Mouse (Mus musculus): Measurements from ENCODE around the gene Nup107. TPM values are rescaled to one million over a fixed set of nuclear protein-coding genes. Genes with fewer than 3 reads are reported as not detected.

Nup107 gene
- polyA plus RNA-seq, 1 experiment from 2014 or later = 87.5 TPM

DNA sequence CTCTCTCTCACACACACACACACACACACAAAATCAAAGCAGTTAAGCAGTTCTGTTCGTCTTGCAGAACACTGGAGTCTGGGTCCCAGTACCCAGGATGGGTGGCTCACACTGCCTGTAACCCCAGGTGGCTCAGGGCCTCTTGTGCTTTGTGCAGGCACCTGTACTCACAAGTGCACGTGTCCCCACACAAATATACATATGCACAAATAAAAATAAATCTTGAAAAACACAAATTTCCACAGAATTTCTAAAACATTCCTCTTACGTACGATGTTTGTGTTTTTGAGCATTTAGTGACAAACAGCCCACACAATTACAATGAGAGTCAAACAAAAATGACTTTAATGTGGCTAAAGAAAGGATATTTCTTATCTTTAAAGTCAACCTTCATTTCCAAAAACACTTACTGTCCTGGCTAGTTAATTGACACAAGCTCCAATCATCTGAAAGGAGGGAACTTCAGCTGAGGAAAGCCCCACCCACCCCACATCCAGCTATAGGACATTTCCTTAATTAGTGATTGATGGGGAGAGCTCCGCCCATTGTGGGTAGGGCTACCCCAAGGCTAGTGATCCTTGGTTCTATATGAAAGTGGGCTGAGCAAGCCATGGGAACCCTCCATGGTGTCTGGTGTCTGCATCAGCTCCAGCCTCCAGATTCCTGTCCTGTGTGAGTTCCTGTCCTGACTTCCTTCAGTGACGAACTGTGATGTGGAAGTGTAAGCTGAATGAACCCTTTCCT, 16.9 kb downstream of the Nup107 start:
- 89% methylated on average over 6 of the region's 6 CpGs for WGBS
- peaks cover 83% of the 10 kb centered on the region for H3K36me3 ChIP-seq (replicated peaks)
- ATAC-seq (ENCODE audit: low FRiP score) = no peak

GRCm38 (mm10) chr10:117774817-117775120, 17.7 kb downstream of the Nup107 start:
- Histone ChIP-seq H3K4me3 (replicated peaks) (no peak overlapping the region), H3K4me1 (no peaks in the 10 kb centered on the region), H3K4me2 (no peak overlapping the region), H3K36me3 (replicated peaks) (peaks cover 86% of the 10 kb centered on the region), H3K27ac (no peak overlapping the region), H3K27me3 (no peaks in the 10 kb centered on the region), H3K9ac (no peak overlapping the region), H3K9me3 (no peaks in the 10 kb centered on the region)
- no peak for ATAC-seq (ENCODE audit: low FRiP score)
- WGBS = 97% methylated on average over 1 of the region's 1 CpGs

More for the DNA sequence above, 16.9 kb downstream of the Nup107 start:
- H3K4me1 ChIP-seq = no peaks in the 10 kb centered on the region
- no peaks in the 10 kb centered on the region for H3K27me3 ChIP-seq
- no peak overlapping the region for H3K27ac ChIP-seq
- no peak overlapping the region for H3K4me2 ChIP-seq
- H3K4me3 ChIP-seq (replicated peaks) = no peak overlapping the region
- no peak overlapping the region for H3K9ac ChIP-seq
- no peaks in the 10 kb centered on the region for H3K9me3 ChIP-seq

DNA sequence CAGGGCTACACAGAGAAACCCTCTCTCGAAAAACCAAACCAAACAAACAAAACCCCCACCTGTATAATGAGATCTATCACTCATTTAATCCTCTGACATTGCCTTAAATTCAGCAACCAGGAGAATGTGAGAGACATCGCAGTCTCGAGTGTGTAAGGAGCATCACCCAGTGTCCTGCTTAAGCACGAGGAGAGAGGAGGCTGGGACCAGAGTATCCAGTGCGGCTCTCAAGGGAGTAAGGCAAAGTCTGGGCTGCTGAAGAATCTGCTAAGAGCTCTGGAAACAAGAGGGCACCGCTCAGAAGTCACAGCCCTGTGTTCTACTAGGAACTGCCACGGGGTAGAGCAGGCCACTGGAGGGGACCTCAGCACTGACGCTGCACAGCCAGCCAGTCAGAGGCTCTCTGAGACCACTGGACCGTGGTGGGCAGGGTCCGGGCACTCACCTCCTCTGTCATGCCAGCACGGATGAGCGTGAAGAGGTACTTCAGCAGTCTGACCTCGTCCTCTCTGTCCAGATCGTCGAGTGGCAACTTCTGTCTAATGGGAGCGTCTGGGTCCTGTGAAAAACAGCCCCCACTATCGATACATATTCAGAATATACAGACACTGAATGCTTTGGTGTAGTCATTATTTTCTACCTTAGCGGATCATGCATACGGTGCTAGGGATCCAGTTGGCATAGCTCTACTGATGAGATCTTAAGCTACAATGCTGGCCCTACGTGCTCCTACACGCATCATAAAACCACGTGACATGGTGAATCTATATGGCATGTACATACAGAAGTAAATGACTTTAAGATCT, 18.3 kb downstream of the Nup107 start:
- ATAC-seq (ENCODE audit: low FRiP score) = no peak
- Histone ChIP-seq H3K4me1 (no peaks in the 10 kb centered on the region), H3K27ac (no peak overlapping the region), H3K4me3 (replicated peaks) (no peak overlapping the region), H3K36me3 (replicated peaks) (peaks cover 90% of the 10 kb centered on the region), H3K9me3 (no peaks in the 10 kb centered on the region), H3K4me2 (no peak overlapping the region), H3K27me3 (no peaks in the 10 kb centered on the region), H3K9ac (no peak overlapping the region)
- 92% methylated on average over 22 of the region's 22 CpGs for WGBS

- 97% methylated on average over 7 of the region's 7 CpGs for WGBS
- Histone ChIP-seq H3K27ac (no peak overlapping the region), H3K36me3 (replicated peaks) (peaks cover 85% of the 10 kb centered on the region), H3K27me3 (no peaks in the 10 kb centered on the region), H3K9me3 (no peaks in the 10 kb centered on the region), H3K9ac (no peak overlapping the region), H3K4me3 (replicated peaks) (no peak overlapping the region), H3K4me2 (no peak overlapping the region), H3K4me1 (no peaks in the 10 kb centered on the region)
- no peak for ATAC-seq (ENCODE audit: low FRiP score)
Observed at GRCm38 (mm10) chr10:117773106-117773720, 19.3 kb downstream of the Nup107 start.

GRCm38 (mm10) chr10:117772364-117773105, 20.0 kb downstream of the Nup107 start:
- H3K4me1 ChIP-seq = no peaks in the 10 kb centered on the region
- no peak overlapping the region for H3K4me2 ChIP-seq
- no peak overlapping the region for H3K9ac ChIP-seq
- H3K9me3 ChIP-seq = no peaks in the 10 kb centered on the region
- WGBS = 93% methylated on average over 17 of the region's 17 CpGs
- H3K27me3 ChIP-seq = no peaks in the 10 kb centered on the region
- no peak overlapping the region for H3K4me3 ChIP-seq (replicated peaks)
- no peak overlapping the region for H3K27ac ChIP-seq
- no peak for ATAC-seq (ENCODE audit: low FRiP score)
- H3K36me3 ChIP-seq (replicated peaks) = peaks cover 85% of the 10 kb centered on the region

- peaks cover 85% of the 10 kb centered on the region for H3K36me3 ChIP-seq (replicated peaks)
- H3K9ac ChIP-seq = no peak overlapping the region
- H3K4me3 ChIP-seq (replicated peaks) = no peak overlapping the region
- no peaks in the 10 kb centered on the region for H3K9me3 ChIP-seq
- H3K27me3 ChIP-seq = no peaks in the 10 kb centered on the region
- WGBS = 98% methylated on average over 10 of the region's 10 CpGs
- H3K4me1 ChIP-seq = no peaks in the 10 kb centered on the region
- no peak for ATAC-seq (ENCODE audit: low FRiP score)
- H3K4me2 ChIP-seq = no peak overlapping the region
- H3K27ac ChIP-seq = no peak overlapping the region
Observed at GRCm38 (mm10) chr10:117771131-117771510, 21.4 kb downstream of the Nup107 start.

DNA sequence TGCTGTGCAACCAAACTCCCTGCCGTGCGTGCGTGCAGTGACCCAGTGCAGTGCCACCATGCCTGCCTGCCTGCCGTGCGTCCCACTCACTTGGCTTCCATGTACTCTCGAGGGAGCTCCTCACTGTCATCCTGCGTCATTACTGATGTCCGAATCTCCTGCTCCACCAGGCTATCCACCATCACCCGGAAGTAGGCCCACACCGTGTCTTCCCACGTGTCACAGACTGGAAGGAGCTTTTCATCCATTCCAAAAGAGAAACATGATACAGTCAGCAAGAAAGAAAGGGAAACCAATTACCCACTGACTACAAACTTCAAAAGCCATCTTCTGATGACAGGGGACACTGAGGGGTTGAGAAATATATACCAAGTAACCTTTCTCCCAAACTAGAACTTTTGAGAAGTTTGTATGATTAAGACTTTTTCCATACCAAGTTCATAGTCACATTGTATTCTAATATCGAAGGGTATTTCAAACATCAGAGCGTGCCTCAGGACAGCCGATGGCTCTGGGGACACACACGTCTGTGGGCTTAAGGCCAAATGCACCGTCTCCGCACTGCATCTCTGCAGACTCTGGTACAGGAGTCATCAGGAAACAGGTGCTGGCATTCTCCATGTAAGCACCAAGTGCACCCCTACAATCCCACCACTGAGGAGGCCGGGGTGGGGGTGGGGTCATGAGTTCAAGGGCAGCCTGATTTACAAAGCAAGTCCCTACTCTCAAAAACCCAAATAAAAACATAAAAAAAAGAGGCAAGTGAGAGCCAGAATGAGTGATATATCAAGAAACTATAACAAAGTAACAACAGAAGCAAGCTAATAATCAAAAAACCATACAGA, 22.0 kb downstream of the Nup107 start:
- H3K4me2 ChIP-seq = no peak overlapping the region
- no peaks in the 10 kb centered on the region for H3K4me1 ChIP-seq
- H3K4me3 ChIP-seq (replicated peaks) = no peak overlapping the region
- 94% methylated on average over 18 of the region's 18 CpGs for WGBS
- H3K9me3 ChIP-seq = no peaks in the 10 kb centered on the region
- H3K9ac ChIP-seq = no peak overlapping the region
- H3K27me3 ChIP-seq = no peaks in the 10 kb centered on the region
- no peak overlapping the region for H3K27ac ChIP-seq
- no peak for ATAC-seq (ENCODE audit: low FRiP score)
- peaks cover 85% of the 10 kb centered on the region for H3K36me3 ChIP-seq (replicated peaks)

GRCm38 (mm10) chr10:117769541-117770285, 22.8 kb downstream of the Nup107 start:
- Histone ChIP-seq H3K4me1 (no peaks in the 10 kb centered on the region), H3K36me3 (replicated peaks) (peaks cover 85% of the 10 kb centered on the region), H3K9me3 (no peaks in the 10 kb centered on the region), H3K27me3 (no peaks in the 10 kb centered on the region), H3K9ac (no peak overlapping the region), H3K27ac (no peak overlapping the region), H3K4me2 (no peak overlapping the region), H3K4me3 (replicated peaks) (no peak overlapping the region)
- no peak for ATAC-seq (ENCODE audit: low FRiP score)
- WGBS = 93% methylated on average over 9 of the region's 9 CpGs

DNA sequence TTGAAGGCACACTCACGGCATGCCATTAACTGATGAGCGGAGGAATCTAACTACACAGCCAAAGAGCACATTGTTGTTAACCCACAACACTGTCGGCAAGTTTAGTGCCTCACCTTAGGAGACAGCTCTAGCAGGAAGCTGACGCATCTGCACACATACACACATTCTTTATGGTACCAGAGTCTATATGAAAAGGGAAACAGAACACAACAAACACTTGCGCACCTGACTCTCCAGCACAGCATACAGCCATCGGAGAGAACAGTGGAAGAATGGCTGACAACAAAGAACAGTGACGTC, 24.4 kb downstream of the Nup107 start:
- 77% methylated on average over 7 of the region's 7 CpGs for WGBS
- H3K36me3 ChIP-seq (replicated peaks) = peaks cover 84% of the 10 kb centered on the region

DNA sequence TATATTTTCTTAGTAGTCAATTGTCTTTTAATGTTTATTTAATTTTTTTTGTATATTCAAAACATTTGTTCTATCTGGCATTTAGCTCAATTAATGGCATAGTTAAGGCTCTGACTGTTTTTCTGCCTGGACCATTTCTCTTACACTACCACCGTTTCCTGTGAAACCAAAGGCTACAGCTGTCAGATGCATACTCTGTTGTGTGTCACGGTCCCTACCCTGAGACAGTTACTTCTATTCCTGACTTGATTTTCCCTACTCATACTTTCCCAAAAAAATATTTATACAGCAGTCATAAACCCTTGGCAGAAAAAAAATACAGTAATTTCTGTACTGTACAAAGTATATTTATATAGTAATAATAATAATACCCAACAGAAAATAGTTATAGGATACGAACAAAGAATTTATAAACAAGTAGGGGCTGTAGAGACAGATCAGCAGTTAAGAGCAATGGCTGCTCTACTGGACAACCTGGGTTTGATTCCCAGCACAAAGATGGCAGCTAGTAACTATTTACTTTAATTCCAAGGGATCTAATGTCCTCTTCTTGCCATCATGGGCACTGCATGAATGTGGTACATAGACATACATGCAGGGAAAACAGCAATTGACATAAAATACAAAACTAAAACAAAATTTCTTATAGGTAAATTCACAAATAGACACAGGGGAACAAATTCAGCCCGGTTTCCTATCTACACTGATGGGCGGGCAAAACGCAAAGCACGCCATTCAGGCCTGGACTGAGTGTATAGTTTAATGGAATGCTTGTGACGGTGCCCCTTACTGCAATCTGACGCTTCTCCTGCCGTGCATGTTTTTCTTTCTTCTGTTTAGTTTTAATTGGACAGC, 25.0 kb downstream of the Nup107 start:
- Histone ChIP-seq H3K27ac (no peak overlapping the region), H3K4me1 (no peaks in the 10 kb centered on the region), H3K9me3 (no peaks in the 10 kb centered on the region), H3K4me3 (replicated peaks) (no peak overlapping the region), H3K27me3 (no peaks in the 10 kb centered on the region), H3K36me3 (replicated peaks) (peaks cover 84% of the 10 kb centered on the region), H3K4me2 (no peak overlapping the region), H3K9ac (no peak overlapping the region)
- 88% methylated on average over 10 of the region's 10 CpGs for WGBS
- no peak for ATAC-seq (ENCODE audit: low FRiP score)

More for the DNA sequence above, 24.4 kb downstream of the Nup107 start:
- no peak for ATAC-seq (ENCODE audit: low FRiP score)
- Histone ChIP-seq H3K27ac (no peak overlapping the region), H3K4me1 (no peaks in the 10 kb centered on the region), H3K9me3 (no peaks in the 10 kb centered on the region), H3K9ac (no peak overlapping the region), H3K27me3 (no peaks in the 10 kb centered on the region), H3K4me3 (replicated peaks) (no peak overlapping the region), H3K4me2 (no peak overlapping the region)

- Histone ChIP-seq H3K27ac (no peak overlapping the region), H3K4me3 (replicated peaks) (no peak overlapping the region), H3K4me1 (no peaks in the 10 kb centered on the region), H3K4me2 (no peak overlapping the region), H3K9me3 (no peaks in the 10 kb centered on the region), H3K9ac (no peak overlapping the region), H3K27me3 (no peaks in the 10 kb centered on the region), H3K36me3 (replicated peaks) (peaks cover 85% of the 10 kb centered on the region)
- no peak for ATAC-seq (ENCODE audit: low FRiP score)
- WGBS = 95% methylated on average over 5 of the region's 5 CpGs
Observed at GRCm38 (mm10) chr10:117766896-117767160, 25.7 kb downstream of the Nup107 start.

Measured in forebrain, embryonic 12.5 days (tissue).